Mouse (Mus musculus) limb, embryonic 11.5 days (tissue): ENCODE measurements around the gene Tcte2. TPM values are rescaled to one million over a fixed set of nuclear protein-coding genes. Genes with fewer than 3 reads are reported as not detected.

Experiments used
- ATAC-seq: fragments of 200-750 bp; cut with Nextera tagmentation; 2 replicates; pipeline ENCODE4 v1.8.0; 2017; ENCODE audit warnings: low read depth; ENCODE audit not compliant: insufficient number of reproducible peaks, low FRiP score, low TSS enrichment
- DNase-seq: peaks from one replicate; pipeline ENCODE4 v3.0.0-alpha.2; 2015; ENCODE audit warnings: low spot score
- H3K27ac ChIP-seq: fragments of 300-500 bp; sonication (generic); replicated peaks from 2 replicates; pipeline ENCODE4 v1.5.1; 2014; ENCODE audit warnings: low read depth, mild to moderate bottlenecking, low read length
- H3K27me3 ChIP-seq: fragments of 300-500 bp; sonication (generic); 2 replicates; pipeline ENCODE4 v1.6.1; 2014; ENCODE audit warnings: mild to moderate bottlenecking, low read length, mixed read lengths; ENCODE audit not compliant: control insufficient read depth, insufficient read depth
- H3K36me3 ChIP-seq: fragments of 300-500 bp; sonication (generic); 2 replicates; pipeline ENCODE4 v1.6.1; 2014; ENCODE audit warnings: mild to moderate bottlenecking, low read length, moderate library complexity, mixed read lengths; ENCODE audit not compliant: control insufficient read depth, insufficient read depth
- H3K4me1 ChIP-seq: fragments of 300-500 bp; sonication (generic); 2 replicates; pipeline ENCODE4 v1.6.1; 2014; ENCODE audit warnings: low read length, mixed read lengths; ENCODE audit not compliant: control insufficient read depth, insufficient read depth
- H3K4me2 ChIP-seq: fragments of 300-500 bp; sonication (generic); 2 replicates; pipeline ENCODE4 v1.6.1; 2014; ENCODE audit warnings: low read depth, mild to moderate bottlenecking, moderate library complexity; ENCODE audit not compliant: severe bottlenecking
- H3K4me3 ChIP-seq: fragments of 300-500 bp; sonication (generic); 2 replicates; pipeline ENCODE4 v1.5.1; 2014; ENCODE audit warnings: low read depth, low read length
- H3K9ac ChIP-seq: fragments of 300-500 bp; sonication (generic); 2 replicates; pipeline ENCODE4 v1.6.1; 2014; ENCODE audit warnings: mild to moderate bottlenecking, low read length
- H3K9me3 ChIP-seq: fragments of 300-500 bp; sonication (generic); 2 replicates; pipeline ENCODE4 v1.6.1; 2016; ENCODE audit warnings: low read length; ENCODE audit not compliant: control insufficient read depth
- WGBS: fragments of 180-500 bp; shearing (Covaris S2); extraction: QIAGEN DNeasy Blood & Tissue Kit; methylation state at CpG from one replicate; pipeline ENCODE4 v1.1.7; 2014; 5-methylcytosine and 5-hydroxymethylcytosine counted together
- polyA plus RNA-seq: library from polyadenylated mRNA; unstranded; fragments of >200 nt; fragmentation: Nextera tagmentation; extraction: Ambion mirVana; gene quantifications from 2 replicates; pipeline ENCODE4 v1.2.1, GENCODE M21; 2014

Gene Tcte2
- polyA plus RNA-seq, 1 experiment from 2014 or later = 4.5 TPM

GRCm38 (mm10) chr17:13683411-13684174, 78.0 kb downstream of the Tcte2 start:
- H3K4me2 ChIP-seq = 0 out of 2 replicates have a peak overlapping the region, but pooled peaks have one; percentile 2
- ATAC-seq (peak; percentile 44), DNase-seq (peak; percentile 62)
- no peaks in the 10 kb centered on the region for H3K27me3 ChIP-seq
- H3K9ac ChIP-seq = no peak overlapping the region
- H3K4me1 ChIP-seq = 0 out of 2 replicates have a peak, but pooled peaks cover 6% of the 10 kb centered on the region
- no peak overlapping the region for H3K27ac ChIP-seq
- H3K4me3 ChIP-seq = no peak overlapping the region
- 21% methylated on average over 15 of the region's 15 CpGs for whole genome bisulfite sequencing
- H3K9me3 ChIP-seq = no peaks in the 10 kb centered on the region; the same call in 1 of the 2 replicates
- no peaks in the 10 kb centered on the region for H3K36me3 ChIP-seq

GRCm38 (mm10) chr17:13683027-13683410, 78.6 kb downstream of the Tcte2 start:
- DNase-seq (no peak), ATAC-seq (no peak)
- Histone ChIP-seq H3K9me3 (no peaks in the 10 kb centered on the region; the same call in 1 of the 2 replicates), H3K4me1 (0 out of 2 replicates have a peak, but pooled peaks cover 6% of the 10 kb centered on the region), H3K27me3 (no peaks in the 10 kb centered on the region), H3K36me3 (no peaks in the 10 kb centered on the region), H3K4me2 (no peak overlapping the region), H3K9ac (no peak overlapping the region), H3K27ac (peak overlapping the region; percentile 33; the same call in 1 of the 2 replicates), H3K4me3 (no peak overlapping the region)
- 42% methylated on average over 4 of the region's 4 CpGs for WGBS

GRCm38 (mm10) chr17:13682378-13683026, 79.1 kb downstream of the Tcte2 start:
- no peak overlapping the region for H3K4me3 ChIP-seq
- no peak overlapping the region for H3K4me2 ChIP-seq
- H3K27ac ChIP-seq = peak overlapping the region; percentile 33; the same call in 1 of the 2 replicates
- H3K27me3 ChIP-seq = no peaks in the 10 kb centered on the region
- no peaks in the 10 kb centered on the region for H3K36me3 ChIP-seq
- DNase-seq = no peak
- 0 out of 2 replicates have a peak, but pooled peaks have one; percentile 11 for ATAC-seq
- 83% methylated on average over 9 of the region's 9 CpGs for WGBS
- H3K4me1 ChIP-seq = 0 out of 2 replicates have a peak, but pooled peaks cover 6% of the 10 kb centered on the region
- H3K9ac ChIP-seq = no peak overlapping the region
- H3K9me3 ChIP-seq = no peaks in the 10 kb centered on the region; the same call in 1 of the 2 replicates

- H3K27ac ChIP-seq = no peak overlapping the region
Measured at GRCm38 (mm10) chr17:13681686-13682085, 79.9 kb downstream of the Tcte2 start.

GRCm38 (mm10) chr17:13681126-13681525, 80.5 kb downstream of the Tcte2 start:
- Histone ChIP-seq H3K4me2 (no peak overlapping the region), H3K9me3 (no peaks in the 10 kb centered on the region; the same call in 1 of the 2 replicates), H3K27ac (no peak overlapping the region), H3K9ac (no peak overlapping the region), H3K27me3 (no peaks in the 10 kb centered on the region), H3K4me1 (0 out of 2 replicates have a peak, but pooled peaks cover 6% of the 10 kb centered on the region), H3K4me3 (no peak overlapping the region), H3K36me3 (no peaks in the 10 kb centered on the region)
- DNase-seq (no peak), ATAC-seq (no peak)
- 82% methylated on average over 6 of the region's 6 CpGs for WGBS

More at GRCm38 (mm10) chr17:13681686-13682085, 79.9 kb downstream of the Tcte2 start:
- DNase-seq (no peak), ATAC-seq (no peak)
- H3K36me3 ChIP-seq = no peaks in the 10 kb centered on the region
- H3K9ac ChIP-seq = no peak overlapping the region
- H3K4me3 ChIP-seq = no peak overlapping the region
- H3K4me1 ChIP-seq = 0 out of 2 replicates have a peak, but pooled peaks cover 6% of the 10 kb centered on the region
- no peaks in the 10 kb centered on the region for H3K27me3 ChIP-seq
- WGBS = 93% methylated on average over 6 of the region's 6 CpGs
- no peak overlapping the region for H3K4me2 ChIP-seq
- no peaks in the 10 kb centered on the region; the same call in 1 of the 2 replicates for H3K9me3 ChIP-seq

- Histone ChIP-seq H3K9ac (no peak overlapping the region), H3K9me3 (no peaks in the 10 kb centered on the region; the same call in 1 of the 2 replicates), H3K4me1 (0 out of 2 replicates have a peak, but pooled peaks cover 6% of the 10 kb centered on the region), H3K4me3 (no peak overlapping the region), H3K36me3 (no peaks in the 10 kb centered on the region), H3K27me3 (no peaks in the 10 kb centered on the region), H3K27ac (no peak overlapping the region), H3K4me2 (no peak overlapping the region)
- DNase-seq (no peak), ATAC-seq (no peak)
- WGBS = 74% methylated on average over 4 of the region's 4 CpGs
Measured at GRCm38 (mm10) chr17:13680318-13680717, 81.3 kb downstream of the Tcte2 start.

GRCm38 (mm10) chr17:13679725-13680124, 81.9 kb downstream of the Tcte2 start:
- DNase-seq = no peak
- Histone ChIP-seq H3K27ac (no peak overlapping the region), H3K4me3 (no peak overlapping the region), H3K27me3 (no peaks in the 10 kb centered on the region), H3K36me3 (no peaks in the 10 kb centered on the region), H3K4me2 (no peak overlapping the region), H3K9me3 (no peaks in the 10 kb centered on the region; the same call in 1 of the 2 replicates), H3K4me1 (0 out of 2 replicates have a peak, but pooled peaks cover 6% of the 10 kb centered on the region), H3K9ac (no peak overlapping the region)
- WGBS = 84% methylated on average over 6 of the region's 6 CpGs
- no peak for ATAC-seq
